Mouse (Mus musculus) CH12F3 (cell line): ENCODE measurements around the gene Il6st.

Source experiments
- in situ Hi-C: fragments of 300-500 bp; cut with MboI; formaldehyde crosslinking; loops from 2 replicates; pipeline ENCODE4 v1.14.3; 2020; ENCODE audit warnings: low sequenced_read_pairs

The Il6st gene

GRCm38 (mm10) chr13:112522896-112523295 is 59.0 kb downstream of the Il6st start:
- in situ Hi-C loops, result no loop called here

- in situ Hi-C loops, result no loop called here
Measured at GRCm38 (mm10) chr13:112523346-112523970, 59.6 kb downstream of the Il6st start.

GRCm38 (mm10) chr13:112527186-112527585 is 63.3 kb downstream of the Il6st start:
- in situ Hi-C loops, result loop anchor here (25.0 kb wide), 1 partner anchor 740 kb away; no protein-coding TSS in a partner anchor

- in situ Hi-C loops, result loop anchor here (25.0 kb wide), 1 partner anchor 743 kb away; no protein-coding TSS in a partner anchor
Measured at GRCm38 (mm10) chr13:112529893-112530292, 66.0 kb downstream of the Il6st start.

- in situ Hi-C loops, result loop anchor here (25.0 kb wide), 1 partner anchor 745 kb away; no protein-coding TSS in a partner anchor
Measured at GRCm38 (mm10) chr13:112532235-112532634, 68.4 kb downstream of the Il6st start.

- in situ Hi-C loops, result loop anchor here (25.0 kb wide), 1 partner anchor 746 kb away; no protein-coding TSS in a partner anchor
Measured at GRCm38 (mm10) chr13:112533556-112533955, 69.7 kb downstream of the Il6st start.

- in situ Hi-C loops, result loop anchor here (25.0 kb wide), 1 partner anchor 749 kb away; no protein-coding TSS in a partner anchor
Measured at GRCm38 (mm10) chr13:112536611-112537010, 72.7 kb downstream of the Il6st start.

GRCm38 (mm10) chr13:112537065-112537464 is 73.2 kb downstream of the Il6st start:
- in situ Hi-C loops, result loop anchor here (25.0 kb wide), 1 partner anchor 750 kb away; no protein-coding TSS in a partner anchor

- in situ Hi-C loops, result loop anchor here (25.0 kb wide), 1 partner anchor 753 kb away; no protein-coding TSS in a partner anchor
Measured at GRCm38 (mm10) chr13:112540616-112541015, 76.7 kb downstream of the Il6st start.

- in situ Hi-C loops, result loop anchor here (25.0 kb wide), 1 partner anchor 754 kb away; no protein-coding TSS in a partner anchor
Measured at GRCm38 (mm10) chr13:112541223-112541975, 77.5 kb downstream of the Il6st start.

- in situ Hi-C loops, result no loop called here
Measured at GRCm38 (mm10) chr13:112551641-112552548, 88.0 kb downstream of the Il6st start.

- in situ Hi-C loops, result no loop called here
Measured at GRCm38 (mm10) chr13:112553304-112553703, 89.4 kb downstream of the Il6st start.

- in situ Hi-C loops, result no loop called here
Measured at GRCm38 (mm10) chr13:112556501-112556900, 92.6 kb downstream of the Il6st start.
